Mouse (Mus musculus) testis, adult 2 months (tissue): Measurements from ENCODE around the gene Crim1.

Experiments
- CTCF ChIP-seq: fragments of 200-500 bp; IDR thresholded peaks from 2 replicates; pipeline ENCODE4 v1.5.1; 2012; ENCODE audit warnings: low read depth, mild to moderate bottlenecking, inconsistent platforms, low read length, moderate library complexity; ENCODE audit not compliant: control insufficient read depth, insufficient read depth, insufficient replicate concordance
- POLR2A ChIP-seq: fragments of 200-500 bp; IDR thresholded peaks from 2 replicates; pipeline ENCODE4 v1.6.1; 2012; ENCODE audit warnings: low read depth, mild to moderate bottlenecking, inconsistent platforms, low read length, moderate library complexity; ENCODE audit not compliant: control insufficient read depth

- no peak for TF ChIP-seq CTCF
- no peak for TF ChIP-seq POLR2A
Observed at GRCm38 (mm10) chr17:78355611-78356010, 155.6 kb downstream of the Crim1 start.
